Mouse (Mus musculus) brain, adult 10 weeks (tissue): ENCODE measurements around the gene Stn1. TPM values are rescaled to one million over a fixed set of nuclear protein-coding genes. Genes with fewer than 3 reads are reported as not detected.

Source experiments
- polyA plus RNA-seq: library from polyadenylated mRNA; stranded (reverse); fragments of 350-450 nt; fragmentation: Illumina TruSeq; extraction: RNeasy Lipid Tissue Mini Kit (QIAGEN cat#74804); gene quantifications from one replicate; pipeline ENCODE4 v1.2.3, GENCODE M21; 2015; ENCODE audit warnings: low read depth, low replicate concordance

Stn1 gene
- 20.1 TPM for polyA plus RNA-seq

GRCm38 (mm10) chr19:47537300-47537792 is at the start of gene Stn1:
Stn1 (minus strand) TSS chr19:47537507.

GRCm38 (mm10) chr19:47579225-47579787 is 42.0 kb upstream of the Stn1 start, which contains the start of gene Slk:
Slk (plus strand) TSS chr19:47579678.

GRCm38 (mm10) chr19:47464304-47465241 is 72.7 kb downstream of the Stn1 start, which contains the start of gene Sh3pxd2a:
Sh3pxd2a (minus strand) TSS chr19:47464401.

Other genes with a start within 250 kb of the Stn1 start
- gene Sh3pxd2a, start 73.1 kb downstream of the Stn1 start, polyA plus RNA-seq: 11.8 TPM
- 36.0 TPM for gene Slk, start 42.2 kb upstream of the Stn1 start, polyA plus RNA-seq
- 1.0 TPM for gene Col17a1, start 154.6 kb upstream of the Stn1 start, polyA plus RNA-seq
- 117 TPM for gene Sfr1, start 194.2 kb upstream of the Stn1 start, polyA plus RNA-seq